Mouse (Mus musculus): ENCODE data around the gene Trove2. TPM values are rescaled to one million over a fixed set of nuclear protein-coding genes. Genes with fewer than 3 reads are reported as not detected.

Trove2 gene
- polyA plus RNA-seq, 1 experiment: 0.46 TPM

GRCm38 (mm10) chr1:143702141-143702740, 74.6 kb downstream of the Trove2 start:
- Histone ChIP-seq H3K4me1 (ENCODE audit: control insufficient read depth, insufficient read depth, insufficient read length) (no peaks in the 10 kb centered on the region), H3K4me3 (ENCODE audit: extremely low read depth, insufficient read depth, insufficient read length) (peak overlapping the region; percentile 93), H3K36me3 (ENCODE audit: control insufficient read depth, insufficient read depth, low read length) (peaks cover 1% of the 10 kb centered on the region; the same call in 1 of the 2 replicates), H3K27ac (ENCODE audit: insufficient read depth, low read length) (peak overlapping the region; percentile 80), H3K27me3 (ENCODE audit: control insufficient read depth, insufficient read depth, low read length) (peaks cover 3% of the 10 kb centered on the region; the same call in 1 of the 2 replicates)
- 1% methylated on average over 44 of the region's 48 CpGs for WGBS
- TF ChIP-seq CTCF (IDR thresholded peaks at IDR 0.05; ENCODE audit: extremely low read depth, insufficient read depth, insufficient read length, insufficient replicate concordance) (no peak), POLR2A (IDR thresholded peaks at IDR 0.05; ENCODE audit: low read depth, low read length) (no peak)
- DNase-seq (ENCODE audit: low read depth in 1 of 2, low spot score in 2 of 2): peak; percentile 18 to 28

- Histone ChIP-seq H3K27me3 (ENCODE audit: control insufficient read depth, insufficient read depth, low read length) (peaks cover 3% of the 10 kb centered on the region; the same call in 1 of the 2 replicates), H3K27ac (ENCODE audit: insufficient read depth, low read length) (0 out of 2 replicates have a peak overlapping the region, but pooled peaks have one; percentile 80), H3K4me1 (ENCODE audit: control insufficient read depth, insufficient read depth, insufficient read length) (no peaks in the 10 kb centered on the region), H3K4me3 (ENCODE audit: extremely low read depth, insufficient read depth, insufficient read length) (peak overlapping the region; percentile 93), H3K36me3 (ENCODE audit: control insufficient read depth, insufficient read depth, low read length) (peaks cover 1% of the 10 kb centered on the region; the same call in 1 of the 2 replicates)
- TF ChIP-seq POLR2A (IDR thresholded peaks at IDR 0.05; ENCODE audit: low read depth, low read length): no peak
- TF ChIP-seq CTCF (IDR thresholded peaks at IDR 0.05; ENCODE audit: extremely low read depth, insufficient read depth, insufficient read length, insufficient replicate concordance): no peak
- 1% methylated on average over 13 of the region's 13 CpGs for WGBS
- no peak for DNase-seq (ENCODE audit: low read depth in 1 of 2, low spot score in 2 of 2)
Observed at GRCm38 (mm10) chr1:143701736-143702135, 75.1 kb downstream of the Trove2 start.

Other genes with a start within 250 kb of the Trove2 start
- gene B3galt2, start 136.4 kb downstream of the Trove2 start, polyA plus RNA-seq (2012; rRNA removed): 0.01 and 0.02 TPM in 2 replicates
- gene Cdc73, start 74.2 kb downstream of the Trove2 start, polyA plus RNA-seq (2012; rRNA removed): 0.65 and 0.95 TPM in 2 replicates
- gene Glrx2, start 60.7 kb downstream of the Trove2 start, polyA plus RNA-seq (2012; rRNA removed): 9.5 and 11.1 TPM in 2 replicates
- gene Uchl5, start 204 bp upstream of the Trove2 start, polyA plus RNA-seq (2012; rRNA removed): 2.7 and 4.9 TPM in 2 replicates
- gene Rgs2, start 227.1 kb upstream of the Trove2 start, polyA plus RNA-seq (2012; rRNA removed): 5.6 and 6.2 TPM in 2 replicates

All from spleen, adult 2 months (tissue).